Mouse (Mus musculus) adrenal gland, adult 10 weeks (tissue): ENCODE results near the gene Gm29666. TPM values are rescaled to one million over a fixed set of nuclear protein-coding genes. Genes with fewer than 3 reads are reported as not detected.

Experiments used
- polyA plus RNA-seq: library from polyadenylated mRNA; stranded (reverse); fragments of 350-450 nt; fragmentation: Illumina TruSeq; extraction: RNeasy Lipid Tissue Mini Kit (QIAGEN cat#74804); gene quantifications from one replicate; pipeline ENCODE4 v1.2.3, GENCODE M21; 2014; ENCODE audit warnings: low read depth, low replicate concordance

The Gm29666 gene
- 0.23 TPM for polyA plus RNA-seq

DNA sequence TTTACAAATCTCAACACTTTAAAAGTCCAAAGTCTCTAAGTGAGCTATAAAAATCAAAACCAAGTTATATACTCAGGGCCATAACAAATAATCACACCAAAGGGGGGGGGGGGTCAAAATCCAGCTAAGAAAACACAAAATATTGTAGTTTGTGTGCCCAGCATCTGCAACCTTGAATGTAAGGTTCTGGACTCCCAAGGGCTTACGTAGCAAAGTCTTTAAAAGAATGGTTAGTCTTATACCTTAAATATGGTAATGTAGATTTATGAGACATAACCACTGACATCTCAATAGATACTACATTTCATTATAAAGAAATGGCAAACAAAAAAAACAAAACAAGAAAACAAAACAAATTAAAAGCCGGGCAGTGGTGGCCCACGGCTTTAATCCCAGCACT is at the start of gene Gm29666:
TSS of gene Gm29666 (minus strand) at position 101 of the 400 bp plus-strand sequence.

DNA sequence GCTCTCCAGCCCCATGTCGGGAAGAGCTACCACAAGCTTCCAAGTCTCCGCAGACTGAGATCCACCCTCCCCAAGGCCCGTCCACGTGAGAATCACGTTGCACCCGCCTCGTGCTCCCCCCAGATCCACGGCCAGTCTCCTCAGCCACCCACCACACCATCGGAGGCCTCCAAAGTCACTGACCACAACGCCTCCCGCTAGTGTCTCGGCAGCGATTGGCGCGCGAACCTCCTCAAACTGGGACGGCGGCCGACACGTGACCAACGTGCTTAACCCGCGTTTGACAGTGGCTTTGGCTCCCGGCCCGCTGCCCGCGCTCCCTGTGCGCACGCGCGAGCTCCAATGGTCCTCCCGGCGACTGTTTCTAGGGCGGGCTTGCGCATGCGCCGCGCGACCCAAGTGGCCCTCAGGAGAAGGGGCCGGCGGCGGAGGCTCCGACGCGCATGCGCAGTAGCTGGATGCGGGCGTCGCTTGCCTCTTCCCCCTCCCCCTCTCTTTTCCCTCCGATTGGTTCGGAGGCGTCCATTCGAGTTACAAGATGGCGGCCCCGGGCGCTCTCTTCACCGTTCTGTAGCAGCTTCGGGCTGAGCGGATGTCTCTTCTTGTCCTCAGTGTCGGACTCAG is 3.2 kb upstream of the Gm29666 start, which contains the start of gene Nup50:
TSS of gene Nup50 (plus strand) at position 528 of the 624 bp plus-strand sequence.

Other genes with a start within 250 kb of the Gm29666 start
- not detected for gene Arhgap8, start 200.0 kb downstream of the Gm29666 start, polyA plus RNA-seq
- 0.29 TPM for gene Phf21b, start 64.0 kb downstream of the Gm29666 start, polyA plus RNA-seq
- 18.7 TPM for gene Nup50, start 3.4 kb upstream of the Gm29666 start, polyA plus RNA-seq
- 12.5 TPM for gene 5031439G07Rik, start 68.5 kb upstream of the Gm29666 start, polyA plus RNA-seq
- gene Upk3a, start 97.1 kb upstream of the Gm29666 start, polyA plus RNA-seq, result not detected
- gene Fam118a, start 108.9 kb upstream of the Gm29666 start, polyA plus RNA-seq, result 18.6 TPM
- gene Smc1b, start 211.9 kb upstream of the Gm29666 start, polyA plus RNA-seq, result not detected
- gene Ribc2, start 212.0 kb upstream of the Gm29666 start, polyA plus RNA-seq, result not detected